Mouse (Mus musculus) kidney, adult 2 months (tissue): ENCODE data around the gene Dock11.

ENCODE experiments used
- CTCF ChIP-seq: fragments of 200-500 bp; conservative IDR thresholded peaks from 2 replicates; pipeline ENCODE4 v1.5.1; 2011; ENCODE audit warnings: low read depth, mild to moderate bottlenecking, control low read depth, low read length, moderate library complexity, mixed read lengths; ENCODE audit not compliant: insufficient read depth, insufficient read length
- POLR2A ChIP-seq: fragments of 200-500 bp; IDR thresholded peaks from one replicate; pipeline ENCODE4 v1.6.1; 2011; ENCODE audit warnings: low read depth, low read length, control low read depth

- TF ChIP-seq CTCF (no peak), POLR2A (no peak)
Measured at GRCm38 (mm10) chrX:36088464-36089256, 200.0 kb downstream of the Dock11 start.
